Mouse (Mus musculus) adrenal gland, postnatal 36 days (tissue): Measurements from ENCODE around the gene Cul7. TPM values are rescaled to one million over a fixed set of nuclear protein-coding genes. Genes with fewer than 3 reads are reported as not detected.

Experiments used
- DNase-seq, 2 experiments: peaks; one replicate each; pipeline ENCODE4 v3.0.0; 2021; ENCODE audit warnings: mixed read lengths in 1 of 2
- long read RNA-seq, 2 experiments: library from polyadenylated mRNA; stranded (forward); transcript quantifications; one replicate each; pipeline ENCODE4 v2.0.0; 2021; ENCODE audit warnings: borderline sequencing depth in 2 of 2
- total RNA-seq, 2 experiments: library from RNA; stranded (reverse); gene quantifications; 2 replicates each; pipeline ENCODE4 v1.2.3; 2021

Gene Cul7
- total RNA-seq, result 10 to 100 TPM; 36.3 to 42.2 TPM
- long read RNA-seq, experiment 1, full-length matches to known transcripts, result 2 of 9 reads
- long read RNA-seq, experiment 1, partial matches to known transcripts, result 7 of 9 reads
- long read RNA-seq, experiment 1, other reads (novel, unspliced or antisense), result 0 of 9 reads
- long read RNA-seq, experiment 2, full-length matches to known transcripts, result 1 of 8 reads
- long read RNA-seq, experiment 2, partial matches to known transcripts, result 5 of 8 reads
- long read RNA-seq, experiment 2, other reads (novel, unspliced or antisense), result 2 of 8 reads

DNA sequence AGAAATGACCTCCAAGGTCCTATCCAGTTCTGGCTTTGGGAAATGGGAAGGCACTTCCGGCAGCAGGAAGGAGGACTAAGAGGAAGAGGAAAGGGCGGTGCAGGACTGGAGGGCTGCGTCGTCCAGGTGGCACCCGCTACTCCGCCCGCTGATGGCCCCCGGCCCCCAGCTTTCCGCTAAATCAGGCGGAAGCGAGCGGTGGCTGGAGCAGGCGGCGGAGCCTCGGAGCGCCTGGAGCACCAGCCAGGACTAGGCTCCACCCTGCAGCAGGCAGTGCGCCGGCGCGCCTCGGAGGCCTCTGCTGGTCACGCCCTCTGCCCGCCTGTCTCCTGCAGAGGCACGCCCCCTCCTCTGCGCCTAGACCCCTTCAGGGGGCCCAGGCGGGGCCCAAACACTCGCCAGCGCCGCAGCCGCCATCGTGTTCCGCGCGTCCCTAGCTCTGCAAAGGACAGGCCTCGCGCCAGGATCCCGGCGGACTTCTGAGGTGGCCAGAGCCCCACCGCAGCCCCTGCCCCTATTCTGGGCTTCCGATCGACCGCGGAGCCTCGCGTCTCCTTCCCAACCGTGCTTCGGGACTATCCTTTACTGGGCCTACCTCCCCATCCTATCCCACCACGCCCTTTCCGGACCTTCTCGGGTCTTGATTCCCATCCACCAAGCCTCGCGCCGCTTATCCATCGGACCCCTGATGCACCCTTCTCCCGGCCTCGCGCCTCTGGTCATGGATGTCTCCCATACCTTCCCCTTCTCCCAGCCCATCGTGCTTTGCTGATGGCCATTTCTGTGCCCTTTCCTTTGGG is at the start of gene Cul7:
TSS of gene Cul7 (plus strand) at position 106 of the 800 bp plus-strand sequence.
- peak; percentile 95 to 96 for DNase-seq

GRCm38 (mm10) chr17:46600569-46600968 is 49.6 kb upstream of the Cul7 start:
- no peak for DNase-seq

GRCm38 (mm10) chr17:46602212-46602611 is 47.9 kb upstream of the Cul7 start:
- no peak for DNase-seq

- no peak for DNase-seq
Observed at GRCm38 (mm10) chr17:46603229-46603628, 46.9 kb upstream of the Cul7 start.

DNA sequence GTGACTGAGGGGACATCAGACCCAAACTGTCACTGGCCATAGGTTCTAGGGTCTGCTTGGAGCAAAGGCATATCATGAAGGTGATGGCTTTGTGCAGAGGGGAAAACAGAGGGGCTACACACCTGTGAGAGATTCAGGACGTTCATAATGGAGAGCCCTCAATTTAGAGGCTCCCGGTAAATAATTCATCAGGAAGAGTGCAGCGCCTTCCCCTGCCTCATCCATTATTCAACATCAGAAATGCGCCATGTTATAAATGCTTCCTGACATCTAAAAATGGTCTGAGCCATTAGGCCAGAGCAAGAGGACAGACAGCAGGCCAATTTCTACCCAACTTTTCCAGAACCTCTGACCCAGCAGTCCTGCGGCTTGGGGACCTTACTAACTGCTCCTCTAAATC is 45.0 kb upstream of the Cul7 start:
- DNase-seq, result no peak

- no peak for DNase-seq
Observed at GRCm38 (mm10) chr17:46605987-46606386, 44.1 kb upstream of the Cul7 start.

- peak; percentile 23 to 48 for DNase-seq
Observed at GRCm38 (mm10) chr17:46609721-46610514, 40.2 kb upstream of the Cul7 start.

DNA sequence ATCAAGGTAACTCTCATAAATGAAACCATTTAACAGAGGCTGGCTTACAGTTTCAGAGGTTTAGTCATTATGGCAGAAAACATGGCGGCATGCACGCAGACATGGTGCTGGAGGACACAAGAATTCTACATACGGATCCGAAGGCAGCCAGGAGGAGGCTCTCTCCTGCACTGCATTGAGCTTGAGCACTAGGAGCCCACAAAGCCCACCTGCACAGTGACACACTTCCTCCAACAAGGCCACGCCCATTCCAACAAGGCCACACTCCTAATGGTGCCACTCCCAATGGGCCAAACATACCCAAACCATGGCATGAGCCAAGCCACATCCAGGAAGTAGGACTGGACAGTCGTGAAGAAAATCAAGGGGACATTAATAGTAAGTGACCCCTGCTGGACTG is 38.8 kb upstream of the Cul7 start:
- no peak for DNase-seq

DNA sequence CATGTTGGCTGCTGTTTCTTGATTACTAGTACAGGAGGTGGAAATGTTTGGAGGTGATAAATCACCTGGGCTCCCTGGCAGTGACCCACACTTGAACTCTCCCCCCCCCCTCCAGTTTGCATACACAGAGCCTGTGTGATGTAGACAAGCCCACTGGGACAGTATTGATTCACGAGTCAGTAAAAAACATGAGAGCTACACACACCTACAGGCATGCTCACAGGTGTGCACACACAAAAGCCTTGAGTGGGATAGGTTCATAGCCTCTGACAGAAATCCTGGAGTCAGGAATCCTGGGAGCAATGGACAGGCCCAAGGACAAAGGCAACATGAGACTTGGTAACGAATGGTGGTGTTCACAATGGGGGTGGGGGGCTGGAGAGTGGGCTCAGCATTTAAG is 37.9 kb upstream of the Cul7 start:
- DNase-seq, result no peak

DNA sequence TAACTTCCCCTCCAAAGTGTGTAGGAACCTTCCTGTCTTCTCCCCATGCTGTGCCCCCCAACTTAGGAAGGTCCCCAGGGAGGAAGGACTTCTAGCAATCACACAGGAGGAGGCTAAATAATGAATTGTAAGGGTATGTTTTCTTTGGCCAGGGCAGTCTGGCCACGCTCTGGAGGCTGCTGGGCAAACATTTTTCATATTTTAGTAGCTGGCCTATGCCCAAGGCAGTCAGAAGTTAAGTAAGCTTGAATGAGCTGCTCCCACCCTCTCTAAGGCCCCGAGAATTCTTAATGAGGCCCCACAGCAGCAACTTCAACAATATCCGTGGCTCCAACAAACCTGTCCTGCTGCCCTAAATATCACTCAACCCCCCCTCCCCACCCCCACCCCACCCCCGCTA is 37.3 kb upstream of the Cul7 start:
- DNase-seq, result peak in 1 of 2 experiments; percentile 7

DNA sequence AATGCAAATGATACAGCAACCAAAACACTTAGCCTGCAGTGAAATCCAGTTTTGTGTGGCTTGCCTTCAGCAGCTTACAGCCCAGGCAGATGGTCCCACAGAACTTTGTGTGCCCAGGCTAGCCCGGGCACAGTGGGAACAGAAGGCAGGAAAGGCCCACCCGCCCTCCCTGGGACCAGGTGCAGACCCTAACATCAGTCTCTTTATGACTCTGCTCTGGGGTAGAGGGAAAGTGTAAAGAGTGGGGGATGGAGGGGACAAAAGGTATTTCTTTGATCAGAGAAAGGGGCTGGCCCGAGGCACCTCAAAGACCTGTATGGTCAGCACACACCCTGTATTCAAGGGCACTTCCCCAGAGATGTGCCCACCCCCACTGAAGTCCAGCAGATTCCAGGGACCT is 36.9 kb upstream of the Cul7 start:
- no peak for DNase-seq

GRCm38 (mm10) chr17:46617799-46618198 is 32.3 kb upstream of the Cul7 start:
- DNase-seq, result no peak

- no peak for DNase-seq
Observed at GRCm38 (mm10) chr17:46618394-46618768, 31.8 kb upstream of the Cul7 start.

DNA sequence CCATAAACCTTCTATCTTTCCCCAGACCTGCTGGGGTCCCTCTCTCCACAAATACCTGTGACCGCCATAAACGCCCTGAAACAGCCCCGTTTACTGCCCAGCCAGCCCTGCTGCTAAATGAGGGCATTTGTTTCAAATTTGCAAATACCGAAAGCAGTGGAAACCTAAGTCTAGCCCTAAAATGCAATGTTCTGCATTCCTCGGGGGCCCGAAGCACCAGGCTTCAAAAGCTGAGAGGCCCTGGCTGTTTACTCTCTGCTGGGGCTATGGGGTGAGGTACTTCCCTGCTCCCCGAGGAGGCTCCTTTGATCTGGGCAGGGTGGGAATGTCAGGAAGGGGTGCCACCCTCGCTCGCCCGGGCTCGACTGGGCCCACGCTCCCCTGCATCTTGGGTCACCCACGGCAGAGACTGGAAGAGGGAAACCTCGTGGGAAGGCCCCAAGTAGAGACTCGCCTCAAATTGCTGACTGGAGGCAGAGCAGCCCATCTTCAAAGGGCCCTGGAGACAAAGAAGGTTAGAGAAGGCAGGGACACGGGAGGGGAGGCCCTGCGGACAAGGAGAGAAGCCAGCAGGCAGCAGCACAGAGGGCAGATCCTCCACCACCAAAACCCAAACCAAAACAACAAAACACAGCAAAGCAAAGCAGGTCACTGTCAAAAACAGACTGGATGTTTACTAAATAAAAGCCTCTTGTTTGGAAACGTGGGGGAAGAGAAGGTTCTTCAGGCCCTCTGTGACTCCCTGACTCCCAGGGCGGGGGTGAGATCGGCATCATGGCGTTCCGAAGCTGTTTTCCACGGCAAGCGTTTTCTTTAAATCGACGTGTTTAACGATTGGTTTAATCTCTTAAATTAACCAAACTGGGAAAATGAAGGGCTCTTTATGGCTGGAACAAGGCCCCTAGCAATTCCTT is 31.1 kb upstream of the Cul7 start:
- no peak for DNase-seq

DNA sequence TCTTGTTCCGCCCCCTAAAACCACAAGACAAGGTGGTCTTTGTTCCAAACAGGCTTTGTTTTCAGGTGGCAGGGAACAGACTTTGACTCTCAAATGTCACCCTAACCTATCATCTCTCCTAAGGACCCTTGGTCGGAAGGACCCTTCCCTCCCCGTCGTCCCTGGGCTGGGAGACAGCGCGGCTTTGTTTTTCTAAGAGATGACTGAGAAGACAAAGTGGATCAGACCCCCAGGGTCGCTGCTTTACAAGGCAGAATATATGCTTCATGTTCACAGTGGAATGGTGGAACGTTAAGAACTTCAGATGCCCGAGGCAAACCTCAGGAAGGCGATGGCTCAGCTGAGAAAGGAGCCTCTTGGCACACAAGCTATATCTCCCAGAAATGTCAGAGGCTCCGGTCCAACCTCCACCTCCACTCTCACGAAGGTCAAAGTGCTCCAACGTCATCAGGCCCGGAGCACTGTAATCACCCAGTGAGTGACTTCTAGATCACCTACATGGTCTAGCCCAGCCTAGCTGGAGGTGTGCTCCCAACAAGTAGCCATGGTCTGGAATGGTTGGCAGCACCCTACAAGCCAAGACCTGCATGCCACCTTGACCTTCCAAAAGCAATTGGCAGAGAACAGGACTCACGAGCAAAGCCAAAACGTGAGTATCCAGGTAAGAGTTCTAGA is 30.3 kb upstream of the Cul7 start:
- no peak for DNase-seq

GRCm38 (mm10) chr17:46621324-46621723 is 28.8 kb upstream of the Cul7 start:
- peak; percentile 72 to 76 for DNase-seq

DNA sequence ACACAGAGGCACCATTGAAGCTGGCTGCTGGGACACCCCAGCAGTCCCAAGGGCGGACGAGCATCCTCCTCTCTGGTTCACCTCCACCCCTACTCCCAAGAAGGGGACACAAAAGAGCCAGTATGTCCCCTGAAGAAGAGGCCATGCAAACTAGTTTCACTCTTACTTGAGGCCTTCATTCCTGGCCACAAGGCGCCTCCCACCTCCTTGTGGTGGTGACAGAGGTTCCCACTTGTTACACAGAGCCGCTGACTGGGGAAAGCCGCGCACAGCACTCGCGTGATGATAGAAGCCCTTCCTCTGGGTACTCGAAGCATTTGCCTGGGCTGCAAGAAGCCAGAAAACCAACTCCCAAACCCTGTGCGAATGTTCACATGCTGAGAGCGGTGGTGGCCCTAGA is 27.9 kb upstream of the Cul7 start:
- no peak for DNase-seq

DNA sequence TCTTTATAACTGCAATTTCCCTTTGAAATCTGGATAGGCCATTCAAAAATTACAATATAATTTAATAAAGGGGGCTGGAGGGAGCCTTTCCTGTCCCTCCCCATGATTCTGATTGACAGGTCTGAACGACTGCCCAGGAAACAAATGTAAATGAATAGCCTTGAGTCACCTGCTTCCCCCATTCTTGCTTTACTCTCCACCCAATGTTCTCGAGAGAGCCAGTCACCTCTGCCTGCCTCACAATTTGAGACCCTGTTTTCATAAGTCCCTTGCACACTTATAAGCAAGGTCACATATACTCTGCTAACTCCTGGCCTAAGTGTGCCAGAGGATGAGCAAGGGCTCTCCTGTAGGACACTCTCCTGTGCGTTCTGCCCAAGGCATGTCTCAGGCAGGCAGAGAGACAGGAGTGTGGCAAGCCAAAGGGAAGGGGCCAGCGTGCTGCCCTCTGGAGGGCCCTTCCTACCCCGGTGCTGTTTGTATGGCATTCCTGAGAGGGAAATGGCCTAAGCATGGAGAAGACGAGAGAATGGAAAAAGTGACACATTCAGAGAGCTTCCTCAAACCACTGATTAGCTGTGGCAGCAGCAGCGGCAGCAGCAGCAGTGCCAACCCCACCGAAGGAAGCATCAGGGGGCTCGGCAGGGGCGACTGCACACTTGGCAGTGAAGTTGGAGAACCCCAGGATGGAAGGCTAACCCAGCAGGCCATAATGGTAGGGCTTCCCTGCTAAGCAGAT is 26.1 kb upstream of the Cul7 start:
- no peak for DNase-seq

- no peak for DNase-seq
Observed at GRCm38 (mm10) chr17:46624598-46624997, 25.5 kb upstream of the Cul7 start.

- no peak for DNase-seq
Observed at GRCm38 (mm10) chr17:46627409-46627808, 22.7 kb upstream of the Cul7 start.

DNA sequence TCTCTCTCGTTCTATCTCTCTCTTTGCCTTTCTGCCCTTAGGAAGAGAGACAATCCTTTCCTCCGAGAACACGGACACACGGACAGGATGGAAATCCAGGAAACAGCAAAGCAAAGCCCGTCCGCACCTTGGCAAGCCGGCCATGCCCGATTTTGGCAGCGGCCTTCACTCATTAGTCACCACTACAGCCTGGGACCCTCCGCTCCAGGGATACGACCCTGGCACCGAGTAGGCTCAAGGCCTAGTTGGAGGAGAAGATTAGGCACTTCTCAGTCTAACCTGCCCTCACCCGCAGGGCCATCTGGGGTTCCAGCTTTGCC is 21.7 kb upstream of the Cul7 start:
- DNase-seq, result peak; percentile 64 to 66
